Mouse (Mus musculus) spleen, adult 2 months (tissue): Measurements from ENCODE around the gene Zfp213. TPM values are rescaled to one million over a fixed set of nuclear protein-coding genes. Genes with fewer than 3 reads are reported as not detected.

Experiments used
- DNase-seq, 2 experiments: peaks; one replicate each; pipeline versions ENCODE4 v3.0.0 to v3.0.0-alpha.2; 2012 to 2021; ENCODE audit warnings: low spot score in 2 of 2, low read depth in 1 of 2
- H3K27ac ChIP-seq: fragments of 200-500 bp; 2 replicates; pipeline ENCODE4 v1.5.1; 2012; ENCODE audit warnings: low read length, inconsistent platforms; ENCODE audit not compliant: insufficient read depth
- H3K27me3 ChIP-seq: fragments of 200-500 bp; 2 replicates; pipeline ENCODE4 v1.6.1; 2012; ENCODE audit warnings: mild to moderate bottlenecking, moderate library complexity, low read length, inconsistent platforms; ENCODE audit not compliant: control insufficient read depth, insufficient read depth
- H3K36me3 ChIP-seq: fragments of 200-500 bp; 2 replicates; pipeline ENCODE4 v1.6.1; 2012; ENCODE audit warnings: mild to moderate bottlenecking, low read length, inconsistent platforms; ENCODE audit not compliant: control insufficient read depth, insufficient read depth
- H3K4me1 ChIP-seq: fragments of 200-500 bp; 2 replicates; pipeline ENCODE4 v1.6.1; 2011; ENCODE audit warnings: inconsistent platforms; ENCODE audit not compliant: control insufficient read depth, insufficient read depth, insufficient read length
- H3K4me3 ChIP-seq: fragments of 200-500 bp; 2 replicates; pipeline ENCODE4 v1.5.1; 2011; ENCODE audit warnings: mild to moderate bottlenecking, inconsistent platforms; ENCODE audit not compliant: insufficient read depth, insufficient read length; ENCODE audit errors: extremely low read depth
- CTCF ChIP-seq: fragments of 200-500 bp; IDR thresholded peaks from 2 replicates; pipeline ENCODE4 v1.5.1; 2011; ENCODE audit warnings: mild to moderate bottlenecking, inconsistent platforms; ENCODE audit not compliant: insufficient read depth, insufficient read length, insufficient replicate concordance; ENCODE audit errors: extremely low read depth
- POLR2A ChIP-seq: fragments of 200-500 bp; IDR thresholded peaks from 2 replicates; pipeline ENCODE4 v1.6.1; 2011; ENCODE audit warnings: low read depth, low read length, inconsistent platforms
- WGBS: fragments of 180-500 bp; shearing (Covaris S2); methylation state at CpG from one replicate; pipeline ENCODE4 v1.1.7; 2018; 5-methylcytosine and 5-hydroxymethylcytosine counted together
- polyA plus RNA-seq: library from polyadenylated mRNA; depleted of rRNA; stranded (reverse); fragments of >200 nt; gene quantifications from 2 replicates; pipeline ENCODE4 v1.2.3, GENCODE M21; 2012

The Zfp213 gene
- polyA plus RNA-seq, 1 experiment, result 11.8 TPM

DNA sequence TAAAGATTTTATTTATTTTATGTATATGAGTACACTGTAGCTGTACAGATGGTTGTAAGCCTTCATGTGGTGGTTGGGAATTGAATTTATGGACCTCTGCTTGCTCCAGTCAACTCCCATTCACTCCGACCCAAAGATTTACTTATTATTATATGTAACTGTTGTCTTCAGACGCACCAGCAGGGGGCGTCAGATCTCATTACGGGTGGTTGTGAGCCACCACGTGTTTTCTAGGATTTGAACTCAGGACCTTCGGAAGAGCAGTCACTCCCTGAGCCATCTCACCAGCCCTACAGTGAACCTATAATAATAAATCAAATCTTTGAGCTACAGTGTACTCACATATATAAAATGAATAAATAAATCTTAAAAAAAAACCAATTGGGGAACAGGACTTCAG is 8.0 kb upstream of the Zfp213 start:
- H3K4me3 ChIP-seq, result no peak overlapping the region
- whole genome bisulfite sequencing, result 76% methylated on average over 6 of the region's 6 CpGs
- no peak overlapping the region for H3K27ac ChIP-seq
- no peaks in the 10 kb centered on the region for H3K4me1 ChIP-seq
- no peak for DNase-seq
- H3K36me3 ChIP-seq, result no peaks in the 10 kb centered on the region
- TF ChIP-seq POLR2A (no peak), CTCF (no peak)
- H3K27me3 ChIP-seq, result no peaks in the 10 kb centered on the region

GRCm38 (mm10) chr17:23571084-23571483 is 7.0 kb upstream of the Zfp213 start:
- H3K27ac ChIP-seq, result no peak overlapping the region
- H3K36me3 ChIP-seq, result no peaks in the 10 kb centered on the region
- WGBS, result 23% methylated on average over 5 of the region's 5 CpGs
- H3K4me3 ChIP-seq, result no peak overlapping the region
- no peak for DNase-seq
- no peaks in the 10 kb centered on the region for H3K27me3 ChIP-seq
- H3K4me1 ChIP-seq, result no peaks in the 10 kb centered on the region
- no peak for TF ChIP-seq CTCF

- H3K36me3 ChIP-seq, result no peaks in the 10 kb centered on the region
- no peak overlapping the region for H3K27ac ChIP-seq
- TF ChIP-seq POLR2A (no peak), CTCF (peak; percentile 62; the same call in 1 of the 2 replicates)
- 30% methylated on average over 6 of the region's 6 CpGs for WGBS
- DNase-seq, result peak; percentile 31 to 49
- H3K27me3 ChIP-seq, result no peaks in the 10 kb centered on the region
- H3K4me3 ChIP-seq, result no peak overlapping the region
- 0 out of 2 replicates have a peak, but pooled peaks cover under 1% of the 10 kb centered on the region for H3K4me1 ChIP-seq
These were observed 6.0 kb upstream of the Zfp213 start for GRCm38 (mm10) chr17:23570017-23570416.

DNA sequence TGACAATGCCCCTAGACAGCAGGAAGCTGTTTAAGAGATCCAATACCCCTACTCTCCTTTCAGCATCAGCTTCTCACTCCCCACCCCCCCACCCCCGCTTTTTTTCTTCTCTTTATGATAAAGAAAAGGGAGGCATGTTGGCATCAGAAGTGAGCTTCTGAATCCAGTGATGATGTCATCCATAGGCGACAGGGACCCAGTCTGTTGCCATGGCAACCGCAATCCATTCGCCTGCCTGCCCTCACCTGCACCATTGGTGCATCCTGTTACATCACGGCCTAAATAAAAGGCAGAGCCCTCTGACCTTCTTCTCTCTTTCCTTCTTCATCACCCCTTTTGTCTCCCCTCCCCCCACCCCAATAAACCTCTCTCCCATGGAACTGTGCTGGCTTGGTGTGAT is 4.3 kb upstream of the Zfp213 start:
- Histone ChIP-seq H3K27me3 (no peaks in the 10 kb centered on the region), H3K4me1 (peaks cover 6% of the 10 kb centered on the region; the same call in 1 of the 2 replicates), H3K4me3 (no peak overlapping the region), H3K27ac (no peak overlapping the region), H3K36me3 (no peaks in the 10 kb centered on the region)
- DNase-seq, result no peak
- TF ChIP-seq POLR2A (no peak), CTCF (no peak)
- WGBS, result 71% methylated on average over 5 of the region's 5 CpGs

DNA sequence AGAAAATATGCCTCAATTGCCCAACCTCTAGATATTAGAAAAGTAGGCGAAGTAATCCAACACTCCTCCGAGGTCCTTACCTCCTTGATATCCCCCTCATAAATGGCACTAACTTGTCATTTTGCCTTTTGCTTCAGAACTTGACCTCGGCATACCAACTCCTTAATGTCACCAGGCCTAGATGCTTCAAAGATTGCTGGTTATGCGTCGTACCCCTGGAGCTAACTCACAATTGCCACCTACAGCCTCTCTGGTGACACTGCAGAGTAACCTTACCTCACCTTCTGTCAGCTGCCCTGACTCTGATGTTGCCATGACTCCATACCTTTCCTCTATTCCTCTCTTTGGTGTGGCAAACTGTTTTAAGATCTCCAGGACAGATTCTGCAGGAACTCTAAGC is 2.7 kb upstream of the Zfp213 start:
- Histone ChIP-seq H3K4me1 (peaks cover 6% of the 10 kb centered on the region; the same call in 1 of the 2 replicates), H3K36me3 (no peaks in the 10 kb centered on the region), H3K27ac (no peak overlapping the region), H3K27me3 (no peaks in the 10 kb centered on the region), H3K4me3 (no peak overlapping the region)
- TF ChIP-seq CTCF, result no peak
- TF ChIP-seq POLR2A, result no peak
- no peak for DNase-seq
- WGBS, result 41% methylated on average over 5 of the region's 5 CpGs

- WGBS, result 0% methylated on average over 8 of the region's 8 CpGs
- peak overlapping the region; percentile 73 for H3K4me3 ChIP-seq
- no peaks in the 10 kb centered on the region for H3K27me3 ChIP-seq
- DNase-seq, result no peak
- peaks cover 6% of the 10 kb centered on the region; the same call in 1 of the 2 replicates for H3K4me1 ChIP-seq
- peak overlapping the region; percentile 81 for H3K27ac ChIP-seq
- TF ChIP-seq CTCF (no peak), POLR2A (no peak)
- peaks cover 7% of the 10 kb centered on the region for H3K36me3 ChIP-seq
These were observed 304 bp upstream of the Zfp213 start for GRCm38 (mm10) chr17:23564368-23564715.

- Histone ChIP-seq H3K36me3 (peaks cover 27% of the 10 kb centered on the region), H3K4me3 (no peak overlapping the region), H3K27ac (no peak overlapping the region), H3K27me3 (no peaks in the 10 kb centered on the region), H3K4me1 (peaks cover 3% of the 10 kb centered on the region)
- DNase-seq, result peak in 1 of 2 experiments; percentile 29
- TF ChIP-seq CTCF (peak; percentile 18; the same call in 1 of the 2 replicates), POLR2A (no peak)
- WGBS, result 84% methylated on average over 11 of the region's 11 CpGs
These were observed 4.3 kb downstream of the Zfp213 start for GRCm38 (mm10) chr17:23559767-23560166.
